Comparison of ENCODE assay signal across 13 mouse cellular contexts in the genomic region with DNA sequence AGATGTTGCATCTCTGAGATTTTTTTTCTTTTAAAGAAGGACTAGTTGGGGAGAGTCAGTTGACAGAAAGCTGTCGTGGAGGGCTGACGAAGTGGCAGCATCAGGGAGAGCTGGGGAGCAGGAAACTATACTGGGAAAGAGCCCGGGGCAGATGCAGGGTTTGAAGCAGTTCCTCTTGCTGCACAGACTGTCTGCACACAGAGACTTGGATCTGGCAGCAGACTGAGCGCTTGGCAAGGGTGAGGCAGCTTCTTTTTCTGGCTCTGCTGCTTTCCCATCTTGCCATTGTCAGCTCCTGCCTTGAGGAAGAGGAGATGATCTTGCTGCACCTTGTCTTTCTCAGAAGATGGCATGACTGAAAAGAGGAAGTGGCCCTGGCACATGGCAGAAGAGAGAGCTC. TPM values are rescaled to one million over a fixed set of nuclear protein-coding genes. Genes with fewer than 3 reads are reported as not detected.
DNase-seq lines count a peak whose midpoint lies in the region; ATAC-seq and TF ChIP-seq lines count a peak whose summit lies in the region.
"Had no signal": no experiment of that assay in that cellular context is flagged by ENCODE, and none has a peak within 500 bp of the region (broad histone marks: within the 10 kb centered on the region; RNA-seq: fewer than 3 reads in every experiment).

No protein-coding gene starts in this region.

- H3K36me3 ChIP-seq in lung, postnatal 0 days (ENCODE audit: insufficient read depth, low read length) = no peaks in the 10 kb centered on the region

- no peak overlapping the region for H3K27ac ChIP-seq in lung, postnatal 0 days (ENCODE audit: low read length)

- peak; percentile 3 to 7 for DNase-seq in cerebellum, postnatal 36 days
- no peak for DNase-seq in cerebellum, adult 11-12 months
- peak; percentile 11 for DNase-seq in lung, postnatal 14 days
- no peak for DNase-seq in lung, postnatal 0 days (ENCODE audit: low spot score)
- DNase-seq in layer of hippocampus, adult 9-11 months = peak; percentile 51
- DNase-seq in right cerebral cortex, postnatal 36 days (ENCODE audit: low spot score in 2 of 2) = peak; percentile 3 to 25
- no peak for DNase-seq in kidney, adult 9 months
- DNase-seq in adrenal gland, adult (ENCODE audit: inconsistent age in 2 of 2, low spot score in 1 of 2) = no peak

- no peak for ATAC-seq in lung, postnatal 0 days
- ATAC-seq: intestine, postnatal 0 days had no signal

- no peaks in the 10 kb centered on the region for H3K27me3 ChIP-seq in lung, postnatal 0 days (replicated peaks; ENCODE audit: insufficient read depth, low read length)

- H3K9ac ChIP-seq in lung, postnatal 0 days (replicated peaks; ENCODE audit: low read depth) = no peak overlapping the region

- whole genome bisulfite sequencing in lung, postnatal 0 days = 46% methylated on average over 4 of the region's 4 CpGs

- no peaks in the 10 kb centered on the region for H3K9me3 ChIP-seq in lung, postnatal 0 days (ENCODE audit: low read length)

- H3K4me2 ChIP-seq in lung, postnatal 0 days (replicated peaks; ENCODE audit: low read depth, low read length) = no peak overlapping the region

- no peak for TF ChIP-seq CTCF in lung, postnatal 0 days (IDR thresholded peaks at IDR 0.05)

- no peak overlapping the region for H3K4me3 ChIP-seq in lung, postnatal 0 days (ENCODE audit: low read depth, low read length)
- H3K4me3 ChIP-seq: erythroblast, embryonic 14.5 days had no signal

- H3K4me1 ChIP-seq in lung, postnatal 0 days (ENCODE audit: insufficient read depth, low read depth, low read length) = no peaks in the 10 kb centered on the region

- TF ChIP-seq EP300 in lung, postnatal 0 days (IDR thresholded peaks at IDR 0.05) = no peak

RNA-seq across cellular contexts. Expression of gene Gm10192, which starts 55.2 kb away (rescaled TPM):
- polyA plus RNA-seq in lung, postnatal 0 days (2015; fragmentation: Nextera tagmentation; extraction: Ambion mirVana) = not detected in 2 replicates
- polyA plus RNA-seq: erythroblast, embryonic 14.5 days; heart, embryonic 16.5 days; intestine, postnatal 0 days; limb, embryonic 14.5 days; stomach, embryonic 14.5 days had no signal

Comparison
In these comparisons a context has a peak if more than half of its experiments do, and no peak if none do; other contexts are left out.
1. DNase-seq: peak in cerebellum, postnatal 36 days (2 of 2), lung, postnatal 14 days (single experiment), layer of hippocampus, adult 9-11 months (single experiment) and right cerebral cortex, postnatal 36 days (2 of 2); none in cerebellum, adult 11-12 months (single experiment), lung, postnatal 0 days (single experiment), kidney, adult 9 months (single experiment) and adrenal gland, adult (0 of 2).